Comparison of ENCODE assay signal across 7 mouse cellular contexts in genomic region chr17:69383941-69384665, GRCm38 (mm10). TPM values are rescaled to one million over a fixed set of nuclear protein-coding genes. Genes with fewer than 3 reads are reported as not detected.
DNase-seq lines count a peak whose midpoint lies in the region; ATAC-seq lines count a peak whose summit lies in the region.

No protein-coding gene starts in this region.

- H3K27me3 ChIP-seq in hindbrain, embryonic 13.5 days: no peaks in the 10 kb centered on the region

- peaks cover 19% of the 10 kb centered on the region for H3K4me1 ChIP-seq in hindbrain, embryonic 13.5 days (replicated peaks)

- peak; percentile 40 for ATAC-seq in hindbrain, embryonic 13.5 days (ENCODE audit: low FRiP score)

- under 1% methylated on average over 37 of the region's 37 CpGs for WGBS in hindbrain, embryonic 13.5 days

- H3K9ac ChIP-seq in hindbrain, embryonic 13.5 days: peak overlapping the region; percentile 90

- H3K4me2 ChIP-seq in hindbrain, embryonic 13.5 days: peak overlapping the region; percentile 85

- H3K4me3 ChIP-seq in hindbrain, embryonic 13.5 days: peak overlapping the region; percentile 81

- DNase-seq in ZHBTc4 (ENCODE audit: low read depth, low spot score): peak; percentile 80
- peak; percentile 34 to 47 for DNase-seq in cerebellum, postnatal 10 days
- peak; percentile 27 to 37 for DNase-seq in frontal cortex, postnatal 10 days (ENCODE audit: low spot score in 2 of 2)
- peak; percentile 31 to 69 for DNase-seq in layer of hippocampus, postnatal 10 days (ENCODE audit: low spot score in 2 of 2)
- DNase-seq in lung, postnatal 10 days: peak; percentile 54
- DNase-seq in ovary, postnatal 14 days (ENCODE audit: low spot score): peak; percentile 38

- peak overlapping the region; percentile 100 for H3K27ac ChIP-seq in hindbrain, embryonic 13.5 days

- H3K9me3 ChIP-seq in hindbrain, embryonic 13.5 days: no peaks in the 10 kb centered on the region

- H3K36me3 ChIP-seq in hindbrain, embryonic 13.5 days: peaks cover 18% of the 10 kb centered on the region

RNA-seq across cellular contexts. Expression of gene Zbtb14, which starts 1.3 kb away (rescaled TPM):
- polyA plus RNA-seq in hindbrain, embryonic 13.5 days (2015; fragmentation: Nextera tagmentation; extraction: Ambion mirVana): 32.9 and 33.3 TPM in 2 replicates
- 10 to 100 TPM; 22.6 to 23.8 TPM for total RNA-seq in layer of hippocampus, postnatal 10 days (2021)

RNA-seq across cellular contexts. Expression of gene Akain1, which starts 55.0 kb away (rescaled TPM):
- polyA plus RNA-seq in hindbrain, embryonic 13.5 days (2015; fragmentation: Nextera tagmentation; extraction: Ambion mirVana): 0.70 and 0.96 TPM in 2 replicates
- 1 to 10 TPM; 4.1 to 4.4 TPM for total RNA-seq in layer of hippocampus, postnatal 10 days (2021)

Comparison
In these comparisons a context has a peak if more than half of its experiments do, and no peak if none do; other contexts are left out.
1. Peak in every context shown above with its lines: DNase-seq, ATAC-seq, H3K4me3 ChIP-seq and H3K27ac ChIP-seq.